Mouse (Mus musculus) adrenal gland, postnatal 14 days (tissue): ENCODE results near the gene Gmeb2. TPM values are rescaled to one million over a fixed set of nuclear protein-coding genes. Genes with fewer than 3 reads are reported as not detected.

ENCODE experiments used
- DNase-seq: peaks from one replicate; pipeline ENCODE4 v3.0.0; 2021; ENCODE audit warnings: mixed read lengths
- total RNA-seq: library from RNA; stranded (reverse); gene quantifications from 2 replicates; pipeline ENCODE4 v1.2.3, GENCODE M21; 2021

Gene Gmeb2
- total RNA-seq, 1 experiment from 2014 or later = 17.9 TPM

GRCm38 (mm10) chr2:181227122-181227521 is 60.7 kb downstream of the Gmeb2 start:
- no peak for DNase-seq

- no peak for DNase-seq
These were observed 62.8 kb downstream of the Gmeb2 start for GRCm38 (mm10) chr2:181224994-181225393.

GRCm38 (mm10) chr2:181220361-181220760 is 67.5 kb downstream of the Gmeb2 start:
- peak; percentile 47 for DNase-seq

DNA sequence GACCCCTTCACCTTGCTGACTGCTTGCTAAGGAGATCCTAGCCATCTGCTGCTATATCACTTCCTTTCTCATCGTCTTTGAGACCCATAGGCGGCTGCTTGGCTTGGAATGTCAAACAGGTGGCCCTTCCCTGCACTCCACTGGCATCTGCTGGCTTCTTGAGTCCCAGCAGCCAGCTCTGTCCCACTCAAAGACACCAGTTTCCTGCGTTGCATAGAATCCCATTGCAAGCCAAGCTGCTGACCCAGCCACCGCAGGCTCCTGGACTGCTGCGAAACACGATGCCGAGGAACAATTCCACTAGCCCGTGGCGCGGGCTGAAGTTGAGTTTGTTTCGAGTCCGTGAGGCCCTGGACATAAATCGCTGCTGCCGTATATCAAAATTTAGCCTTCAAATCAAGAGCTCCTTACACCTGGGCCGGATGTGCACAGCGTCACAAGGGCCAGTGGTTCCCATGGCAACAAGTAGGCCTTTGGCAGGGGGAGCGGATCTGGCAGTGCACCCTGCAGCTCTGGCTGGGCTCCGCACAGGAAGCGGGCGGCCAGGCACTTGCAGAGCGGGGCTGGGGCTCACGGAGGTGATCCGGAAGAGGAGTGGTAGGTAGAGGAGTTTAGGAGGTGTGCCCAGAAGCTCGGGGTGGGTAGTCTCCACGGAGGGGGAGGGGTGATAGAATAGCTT is 68.2 kb downstream of the Gmeb2 start, which contains the start of gene Fndc11:
TSS of gene Fndc11 (plus strand) at position 476 of the 679 bp plus-strand sequence.
- DNase-seq = peak; percentile 89

GRCm38 (mm10) chr2:181218881-181219485 is 68.9 kb downstream of the Gmeb2 start:
- DNase-seq = no peak

DNA sequence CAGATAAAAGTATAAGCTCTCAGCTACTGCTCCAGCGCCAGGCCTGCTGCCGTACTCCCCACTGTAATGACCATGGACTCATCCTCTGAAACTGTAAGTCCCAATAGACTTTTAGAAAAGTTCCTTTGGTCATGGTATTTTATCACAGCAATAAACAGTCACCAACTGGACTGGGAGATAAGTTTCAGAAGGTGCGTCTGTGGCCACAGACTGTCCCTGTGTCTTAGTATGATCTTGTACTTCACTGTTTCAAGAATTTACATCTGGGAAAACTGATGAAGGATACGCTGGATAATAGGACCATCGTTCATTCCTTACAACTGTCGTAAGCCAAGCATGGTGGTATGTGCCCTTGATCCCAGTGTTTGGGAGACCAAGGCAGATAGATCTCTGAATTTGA is 71.8 kb downstream of the Gmeb2 start:
- no peak for DNase-seq

DNA sequence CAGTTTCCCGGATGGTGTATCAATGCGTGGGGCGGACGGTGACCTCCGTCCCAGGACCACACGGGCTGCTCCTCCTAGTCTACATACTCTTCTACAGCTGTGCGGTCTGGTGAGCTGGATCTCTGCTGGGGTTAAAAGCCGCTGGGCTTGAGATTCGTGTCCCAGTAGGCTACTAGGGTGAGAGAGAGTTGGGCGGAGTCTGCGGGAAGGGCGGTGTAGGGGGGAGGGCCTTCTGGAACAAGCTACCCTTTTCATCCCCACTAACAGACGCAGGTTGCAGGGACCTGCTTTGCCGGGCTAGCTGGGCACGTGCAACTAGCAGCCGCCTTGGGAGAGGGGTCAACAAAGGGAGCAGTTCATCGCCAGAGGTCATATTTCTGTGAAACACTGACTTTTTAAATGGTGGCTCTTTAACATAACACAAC is 74.8 kb downstream of the Gmeb2 start, which contains the start of gene Srms:
TSS of gene Srms (minus strand) at position 165 of the 425 bp plus-strand sequence.
- DNase-seq = peak; percentile 65

DNA sequence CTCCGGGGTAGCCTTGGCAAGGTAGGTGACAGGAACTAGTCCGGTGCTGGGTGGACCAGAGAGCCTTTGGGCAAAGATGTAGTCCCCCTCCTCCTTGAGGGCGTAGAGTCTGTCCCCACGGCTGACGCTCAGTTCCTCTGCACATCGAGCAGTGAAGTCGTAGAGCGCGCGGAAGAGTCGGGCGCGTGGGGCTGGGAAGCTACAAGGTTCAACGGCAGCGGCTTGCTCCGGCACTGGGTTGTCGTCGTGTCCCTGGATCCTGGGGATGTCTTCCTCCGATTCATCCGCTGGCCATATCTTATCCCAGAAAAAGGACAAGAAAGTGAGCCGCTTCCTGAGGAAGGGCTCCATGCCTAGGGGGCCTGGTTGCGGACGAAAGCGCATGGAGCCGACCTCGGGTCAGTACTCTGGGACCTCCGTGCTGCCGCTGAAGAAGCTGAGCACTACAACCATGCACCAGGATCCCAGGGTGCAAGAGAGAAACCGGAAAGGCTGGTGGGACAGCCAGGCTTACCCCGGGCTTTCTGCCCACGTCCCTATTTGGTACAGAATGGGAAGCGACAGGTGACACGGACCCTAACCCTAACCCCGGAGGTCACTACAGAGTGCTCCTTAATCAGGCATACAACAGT is 75.3 kb downstream of the Gmeb2 start:
- DNase-seq = peak; percentile 34

DNA sequence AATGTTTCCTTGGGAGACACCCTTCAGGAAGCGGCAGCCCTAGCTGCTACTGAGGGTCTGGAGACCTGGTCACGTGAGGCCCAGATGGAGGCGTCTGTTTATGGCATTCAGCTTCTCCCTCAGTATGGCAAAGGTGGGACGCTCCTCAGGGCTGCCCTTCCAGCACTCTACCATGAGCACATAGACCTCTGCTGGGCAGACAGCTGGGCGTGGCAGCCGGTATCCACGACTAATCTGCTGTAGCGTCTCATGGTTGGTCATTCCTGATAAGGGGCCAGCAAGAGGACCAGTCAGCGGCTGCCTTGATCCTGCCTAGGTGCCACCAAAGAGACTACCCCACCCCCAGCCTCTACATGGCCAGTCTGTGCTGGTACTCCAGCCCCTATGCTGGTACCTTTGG is 81.7 kb downstream of the Gmeb2 start:
- DNase-seq = no peak

- DNase-seq = no peak
These were observed 82.2 kb downstream of the Gmeb2 start for GRCm38 (mm10) chr2:181205678-181206077.

- DNase-seq = no peak
These were observed 84.9 kb downstream of the Gmeb2 start for GRCm38 (mm10) chr2:181202886-181203285.

DNA sequence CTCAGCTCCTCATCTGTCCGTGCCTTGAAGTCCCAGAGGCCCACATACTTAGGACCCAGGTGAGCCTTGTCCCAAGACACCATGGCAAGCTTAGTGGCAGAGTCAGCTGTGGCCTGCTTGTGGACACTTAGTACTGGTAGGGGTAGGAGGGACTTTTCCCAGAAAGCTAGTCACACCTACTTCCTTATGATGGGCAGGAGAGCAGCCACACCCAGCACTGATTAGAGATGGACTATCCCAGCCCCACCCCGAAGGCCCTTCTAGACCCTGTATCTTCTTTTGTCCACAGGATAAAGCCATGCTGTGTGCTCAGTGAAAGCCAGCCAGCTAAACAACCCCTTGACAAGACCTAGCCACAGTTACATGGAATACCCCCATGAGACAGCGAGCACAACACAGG is 85.4 kb downstream of the Gmeb2 start, which contains the start of gene Ptk6:
TSS of gene Ptk6 (minus strand) at position 368 of the 400 bp plus-strand sequence.
- DNase-seq = no peak

GRCm38 (mm10) chr2:181201606-181202005 is 86.2 kb downstream of the Gmeb2 start:
- DNase-seq = no peak

Other genes with a start within 250 kb of the Gmeb2 start
- 5.6 and 9.6 TPM in 2 replicates for gene Chrna4, start 244.5 kb downstream of the Gmeb2 start, total RNA-seq
- 6.0 and 6.8 TPM in 2 replicates for gene Kcnq2, start 152.7 kb downstream of the Gmeb2 start, total RNA-seq
- 38.4 and 47.9 TPM in 2 replicates for gene Eef1a2, start 131.0 kb downstream of the Gmeb2 start, total RNA-seq
- gene Ppdpf, start 100.8 kb downstream of the Gmeb2 start, total RNA-seq = 95.5 and 98.6 TPM in 2 replicates
- 0.11 TPM in 1 of 2 replicates, not detected in the other for gene Ptk6, start 85.2 kb downstream of the Gmeb2 start, total RNA-seq
- 0.56 and 0.60 TPM in 2 replicates for gene Srms, start 74.8 kb downstream of the Gmeb2 start, total RNA-seq
- gene Fndc11, start 68.0 kb downstream of the Gmeb2 start, total RNA-seq = not detected in 2 replicates
- gene Helz2, start 46.0 kb downstream of the Gmeb2 start, total RNA-seq = 19.2 and 23.9 TPM in 2 replicates
- 10.6 and 19.4 TPM in 2 replicates for gene Stmn3, start 26.5 kb upstream of the Gmeb2 start, total RNA-seq
- 37.6 and 38.6 TPM in 2 replicates for gene Rtel1, start 31.7 kb upstream of the Gmeb2 start, total RNA-seq
- 35.3 and 37.9 TPM in 2 replicates for gene Zgpat, start 76.9 kb upstream of the Gmeb2 start, total RNA-seq
- gene Arfrp1, start 77.4 kb upstream of the Gmeb2 start, total RNA-seq = 36.4 and 49.3 TPM in 2 replicates
- 15.5 and 24.2 TPM in 2 replicates for gene Lime1, start 92.0 kb upstream of the Gmeb2 start, total RNA-seq
- 17.8 and 20.0 TPM in 2 replicates for gene Zbtb46, start 171.4 kb upstream of the Gmeb2 start, total RNA-seq
- not detected in 2 replicates for gene Abhd16b, start 205.2 kb upstream of the Gmeb2 start, total RNA-seq
- gene Tpd52l2, start 209.1 kb upstream of the Gmeb2 start, total RNA-seq = 109 and 114 TPM in 2 replicates
- 77.3 and 89.9 TPM in 2 replicates for gene Dnajc5, start 232.4 kb upstream of the Gmeb2 start, total RNA-seq